Mouse (Mus musculus): ENCODE measurements around the gene Cdkl3. TPM values are rescaled to one million over a fixed set of nuclear protein-coding genes. Genes with fewer than 3 reads are reported as not detected.
A peak's percentile ranks its signal among the peaks of the same experiment; 100 is the strongest.
"Not testable (repeated sequence)": the region's sequence is repeated elsewhere in the genome, so short reads cannot be mapped to it uniquely, and the experiment has no call there.

Gene Cdkl3
- polyA plus RNA-seq, 1 experiment: 15.9 TPM

DNA sequence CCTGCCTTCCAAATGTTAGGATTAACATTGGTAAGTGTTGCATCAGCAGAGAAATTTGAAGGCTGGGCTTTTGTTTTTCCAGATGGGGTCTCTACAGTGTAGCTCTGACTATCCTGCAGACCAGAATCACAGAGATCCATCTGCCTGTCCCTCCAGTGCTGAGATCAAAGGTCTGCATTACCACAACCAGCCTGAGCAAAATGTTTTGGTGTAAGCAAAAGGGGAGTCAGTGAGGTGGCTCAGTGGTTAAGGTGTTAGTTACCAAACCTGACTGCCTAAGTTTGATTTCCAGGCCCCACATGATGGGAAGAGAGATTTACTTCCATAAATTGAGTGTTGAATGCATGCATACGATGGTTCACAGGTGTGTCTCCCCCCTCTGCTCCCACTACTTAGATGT lies 105.4 kb downstream of the Cdkl3 start:
- no peak for DNase-seq (ENCODE audit: extremely low spot score in 1 of 2, low spot score in 1 of 2)

DNA sequence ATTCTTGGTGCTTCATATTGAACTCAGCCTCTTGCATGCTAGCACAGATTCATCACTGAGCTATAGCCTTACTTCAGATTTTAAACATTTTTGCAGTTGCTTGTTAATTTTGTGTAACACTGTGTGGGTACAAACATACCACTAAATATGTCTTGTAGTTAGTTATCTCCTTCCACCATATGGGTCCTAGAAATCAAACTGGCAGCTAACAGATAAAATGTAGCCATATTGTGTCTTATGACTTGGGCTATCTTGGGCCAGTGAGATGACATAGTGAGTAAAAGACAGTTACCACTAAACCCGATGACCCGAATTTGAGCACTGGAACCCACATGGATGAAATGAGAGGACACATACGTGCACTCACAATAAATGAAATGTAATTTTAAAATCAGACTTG lies 111.5 kb downstream of the Cdkl3 start:
- DNase-seq (ENCODE audit: extremely low spot score in 1 of 2, low spot score in 1 of 2): no peak

DNA sequence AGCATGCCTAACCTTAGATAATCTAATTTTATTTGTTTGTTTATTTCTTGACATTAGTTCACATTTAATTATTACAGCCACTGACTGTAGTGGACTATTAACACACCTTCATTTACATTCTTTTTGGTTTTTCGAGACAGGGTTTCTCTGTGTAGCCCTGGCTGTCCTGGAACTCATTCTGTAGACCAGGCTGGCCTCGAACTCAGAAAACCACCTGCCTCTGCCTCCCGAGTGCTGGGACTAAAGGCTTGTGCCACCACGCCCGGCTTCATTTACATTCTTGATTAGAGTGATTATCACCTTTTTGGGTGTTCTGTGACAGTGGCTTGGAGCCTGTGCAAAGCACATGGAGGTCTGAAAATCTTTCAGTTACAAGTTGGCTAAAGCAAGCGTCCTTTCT lies 112.1 kb downstream of the Cdkl3 start:
- not testable (repeated sequence) for DNase-seq (ENCODE audit: extremely low spot score in 1 of 2, low spot score in 1 of 2)

DNA sequence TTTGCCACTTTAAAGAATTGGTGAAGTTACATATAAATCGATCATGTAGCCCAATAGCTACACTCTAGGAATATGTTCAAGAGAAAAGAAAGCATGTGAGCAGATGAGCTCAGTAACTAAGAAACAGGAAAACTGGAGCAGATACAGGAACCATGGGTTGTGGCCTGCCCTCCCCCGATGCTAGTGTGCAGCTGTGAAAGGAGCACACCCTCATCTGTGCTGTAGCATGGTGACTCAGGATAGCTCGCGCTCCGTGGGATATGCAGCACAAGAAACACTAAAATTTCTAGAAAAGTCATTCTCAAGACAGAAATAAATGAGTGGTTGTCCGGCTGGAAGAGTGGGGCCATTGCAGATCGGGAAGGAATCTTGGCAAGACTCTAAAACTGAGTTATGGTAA lies 113.1 kb downstream of the Cdkl3 start:
- peak; percentile 34 to 40 for DNase-seq (ENCODE audit: extremely low spot score in 1 of 2, low spot score in 1 of 2)

DNA sequence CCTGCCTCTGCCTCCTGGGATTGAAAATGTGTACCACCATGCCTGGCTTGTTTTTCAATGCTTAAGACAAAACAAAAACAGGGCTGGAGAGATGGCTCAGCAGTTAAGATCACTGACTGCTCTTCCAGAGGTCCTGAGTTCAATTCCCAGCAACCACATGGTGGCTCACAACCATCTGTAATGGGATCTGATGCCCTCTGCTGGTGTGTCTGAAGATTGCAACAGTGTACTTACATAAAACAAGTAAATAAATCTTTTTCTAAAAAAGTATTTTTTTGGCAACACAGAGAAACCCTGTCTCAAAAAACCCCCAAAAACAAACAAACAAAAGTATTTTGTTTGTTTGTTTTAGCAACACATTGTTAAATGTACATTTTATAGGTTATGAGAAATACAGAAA lies 116.4 kb downstream of the Cdkl3 start:
- DNase-seq (ENCODE audit: extremely low spot score in 1 of 2, low spot score in 1 of 2): not testable (repeated sequence)

DNA sequence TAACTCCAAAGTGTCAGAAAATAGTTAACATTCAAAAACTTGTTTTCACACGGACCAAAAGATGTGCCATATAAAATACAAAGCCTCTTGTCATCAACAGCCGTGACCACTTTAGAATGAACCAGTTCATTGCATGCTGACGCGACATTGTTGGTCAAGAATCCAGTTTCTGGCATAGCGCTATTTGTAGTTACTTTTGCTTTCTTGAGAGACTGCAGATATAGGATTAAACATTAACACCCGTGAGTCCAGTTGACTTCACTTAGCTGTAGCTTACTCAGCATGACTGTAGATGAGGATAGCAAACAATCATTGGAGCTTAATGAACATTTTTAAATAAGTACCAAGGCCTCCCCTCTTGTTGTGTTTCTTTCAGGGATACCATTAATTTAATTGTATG lies 118.0 kb downstream of the Cdkl3 start:
- DNase-seq (ENCODE audit: extremely low spot score in 1 of 2, low spot score in 1 of 2): no peak

DNA sequence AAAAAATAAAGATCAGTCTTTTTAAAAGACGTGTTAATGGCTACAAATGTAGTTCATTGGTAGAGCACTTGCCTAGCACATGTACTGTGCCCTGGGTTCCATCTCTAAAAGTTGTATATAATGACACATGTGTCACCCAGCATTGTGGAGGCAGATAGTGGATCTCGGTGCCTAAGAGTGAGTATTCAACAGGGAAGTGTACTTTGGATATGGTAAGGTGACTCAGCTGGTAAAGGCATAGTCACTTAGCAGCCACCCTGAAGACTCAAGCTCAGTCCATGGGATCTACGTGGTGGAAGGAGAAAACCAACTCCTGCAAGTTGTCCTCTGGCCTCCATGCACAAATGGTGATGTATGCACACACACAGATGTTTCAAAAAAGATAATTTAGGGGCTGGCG lies 120.4 kb downstream of the Cdkl3 start:
- no peak for DNase-seq (ENCODE audit: extremely low spot score in 1 of 2, low spot score in 1 of 2)

DNA sequence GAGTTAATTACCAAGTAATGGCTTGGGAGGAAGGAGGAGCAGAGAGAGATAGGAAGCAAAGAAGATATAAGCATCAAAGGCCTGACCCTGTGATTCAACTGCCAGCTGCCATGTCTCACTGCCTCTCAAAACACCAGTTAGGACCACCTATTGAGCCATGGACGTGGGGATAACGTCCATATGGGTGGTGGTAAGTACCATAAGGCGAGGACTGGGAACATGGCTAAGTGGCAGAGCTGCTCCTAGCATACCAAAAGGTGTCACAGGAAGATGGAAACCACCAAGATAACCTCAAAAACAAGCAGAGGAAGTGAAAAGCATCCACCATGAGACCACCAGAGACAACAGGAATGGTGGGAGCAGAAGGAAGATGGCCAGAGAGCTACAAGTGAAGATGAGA lies 123.1 kb downstream of the Cdkl3 start:
- DNase-seq (ENCODE audit: extremely low spot score in 1 of 2, low spot score in 1 of 2): no peak

DNA sequence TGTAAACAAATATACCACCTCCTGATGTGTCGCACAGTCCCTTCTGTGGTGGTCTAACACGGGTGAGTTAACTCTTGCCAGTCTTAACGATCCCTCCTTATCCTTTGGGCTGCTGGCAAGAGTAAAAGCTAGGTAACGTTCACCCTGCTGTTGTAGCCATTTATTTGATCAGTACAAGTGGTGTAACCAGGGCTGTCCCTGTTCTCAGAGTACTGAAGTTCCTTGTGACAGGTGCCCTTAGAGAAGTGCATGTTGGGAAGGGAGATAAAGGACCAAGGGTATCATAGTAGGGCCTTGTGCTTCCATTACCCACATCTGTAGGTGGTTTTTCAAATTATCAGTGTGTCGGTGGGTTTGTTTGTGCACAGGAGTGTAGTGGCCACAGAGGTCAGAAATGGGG lies 123.7 kb downstream of the Cdkl3 start:
- no peak for DNase-seq (ENCODE audit: extremely low spot score in 1 of 2, low spot score in 1 of 2)

DNA sequence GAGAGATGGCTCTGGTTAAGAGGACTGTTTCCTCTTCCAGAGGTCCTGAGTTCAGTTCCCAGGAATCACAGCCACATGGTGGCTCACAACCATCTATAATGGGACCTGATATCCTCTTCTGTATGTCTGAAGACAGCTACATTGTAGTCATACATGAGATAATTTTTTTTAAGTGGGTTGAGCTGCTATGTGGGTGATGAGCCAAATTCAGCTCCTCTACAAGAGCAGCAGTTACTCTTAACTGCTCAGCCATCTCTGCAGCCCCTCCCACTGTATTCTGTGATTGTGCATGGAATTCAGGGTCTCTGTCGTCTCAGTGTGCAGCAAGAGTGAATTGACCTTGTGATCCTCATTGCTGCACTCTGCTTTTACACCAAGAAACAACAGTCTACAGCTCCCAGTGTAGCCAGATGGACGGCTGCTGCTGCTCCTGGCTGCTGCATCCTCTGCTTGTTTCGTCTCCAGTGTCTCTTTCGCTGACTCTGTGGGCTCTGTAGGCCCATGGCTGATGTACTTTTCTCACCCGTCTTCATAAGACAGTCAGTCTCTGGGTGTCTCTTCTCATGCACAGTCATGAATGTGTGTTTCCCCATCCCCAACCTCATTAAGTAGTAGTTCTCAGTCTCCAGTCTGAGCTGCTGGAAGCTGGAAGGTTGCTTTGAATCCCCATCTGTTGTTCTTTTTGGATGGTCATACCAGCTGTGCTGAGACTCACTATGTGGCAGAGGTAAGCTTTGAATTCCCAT lies 124.5 kb downstream of the Cdkl3 start:
- peak; percentile 14 to 34 for DNase-seq (ENCODE audit: extremely low spot score in 1 of 2, low spot score in 1 of 2)

DNA sequence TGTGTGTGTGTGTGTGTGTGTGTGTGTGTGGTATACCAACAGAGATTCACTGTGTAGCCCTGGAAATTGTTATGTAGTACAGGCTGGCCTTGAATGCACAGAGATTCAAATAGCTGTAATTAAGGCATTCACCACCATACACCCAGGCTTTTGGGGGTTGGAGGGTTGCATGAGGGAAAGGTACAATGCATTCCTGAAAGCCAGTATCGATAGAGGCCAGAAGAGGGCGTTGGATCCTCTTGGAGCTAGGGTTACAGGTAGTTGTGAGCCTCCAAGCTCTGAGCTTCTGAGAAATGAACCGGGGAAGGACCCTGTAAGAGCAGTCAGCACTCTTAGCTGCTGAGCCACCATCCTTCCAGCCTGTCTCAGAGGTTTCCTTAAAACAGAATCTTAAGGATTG lies 125.2 kb downstream of the Cdkl3 start:
- DNase-seq (ENCODE audit: extremely low spot score in 1 of 2, low spot score in 1 of 2): peak in 1 of 2 experiments; percentile 18

DNA sequence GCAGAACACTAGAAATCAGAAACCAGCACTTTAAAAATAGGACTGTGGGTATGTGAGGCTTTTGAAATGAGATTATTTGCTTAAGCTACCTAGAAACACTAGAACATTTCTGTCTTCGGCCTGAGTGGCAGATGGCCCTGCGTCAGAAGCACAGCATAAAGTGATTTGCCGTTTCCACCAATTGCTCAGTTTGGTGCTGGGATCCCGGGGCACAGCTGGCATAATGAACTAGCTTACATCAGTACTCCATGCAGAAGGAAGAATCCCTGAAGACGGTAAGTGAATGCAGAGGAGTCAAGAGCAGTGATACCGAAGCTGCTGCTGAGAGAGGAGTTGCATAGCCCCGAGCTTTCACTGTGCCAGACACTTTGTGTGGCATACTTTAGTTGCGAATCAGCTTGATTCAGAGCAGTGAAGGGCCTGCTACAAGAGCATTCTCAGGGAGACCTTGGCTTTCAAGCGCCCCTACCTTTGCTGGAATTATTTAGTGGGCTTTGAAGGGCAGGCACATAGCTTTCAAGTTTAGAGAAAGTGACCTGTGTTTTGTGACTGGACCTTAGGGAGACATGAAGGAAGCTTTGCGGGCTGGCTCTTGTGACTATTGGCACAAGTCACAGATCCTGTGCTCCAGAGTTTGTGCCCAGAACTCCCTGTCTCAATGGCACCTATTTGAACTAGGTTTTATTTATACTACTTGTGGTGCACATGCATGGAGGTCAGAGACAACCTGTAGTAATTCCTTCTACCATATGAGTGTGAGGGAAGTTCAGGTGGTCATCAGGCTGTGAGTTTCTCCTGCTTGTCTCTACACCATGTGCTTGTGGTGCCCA lies 125.8 kb downstream of the Cdkl3 start:
- peak; percentile 78 to 81 for DNase-seq (ENCODE audit: extremely low spot score in 1 of 2, low spot score in 1 of 2)

DNA sequence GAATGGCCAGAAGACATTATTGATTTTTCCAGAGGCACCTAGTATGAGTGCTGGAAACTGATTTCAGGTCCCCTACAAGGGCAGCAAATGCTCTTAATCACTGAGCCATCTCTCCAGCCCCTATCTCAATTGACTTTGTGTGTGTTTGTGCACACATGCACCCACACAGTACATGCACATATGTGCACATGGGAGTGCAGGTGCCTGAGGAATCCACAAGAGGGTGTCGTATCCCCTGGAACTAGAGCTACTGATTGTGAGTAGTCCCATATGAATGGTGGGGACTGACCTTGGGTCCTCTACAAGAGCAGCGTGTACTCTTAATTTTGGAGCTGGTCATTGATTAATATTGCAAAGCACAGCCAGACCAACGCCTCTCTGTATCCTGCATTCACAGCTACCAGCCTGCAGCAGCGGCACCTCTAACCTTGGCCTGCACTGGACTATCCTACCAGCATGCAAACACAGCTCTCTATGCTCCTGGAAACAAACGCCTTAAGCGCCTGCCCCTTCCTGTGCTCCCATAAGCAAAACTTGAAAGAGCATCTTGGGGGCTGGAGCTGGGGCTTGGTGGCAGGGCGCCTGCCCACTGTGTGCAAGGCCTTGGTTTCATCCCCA lies 126.5 kb downstream of the Cdkl3 start:
- no peak for DNase-seq (ENCODE audit: extremely low spot score in 1 of 2, low spot score in 1 of 2)

Other genes with a start within 250 kb of the Cdkl3 start
- gene Sec24a, start 240.6 kb upstream of the Cdkl3 start, polyA plus RNA-seq (2012; rRNA removed): 9.4 and 10.9 TPM in 2 replicates
- gene Sar1b, start 240.5 kb upstream of the Cdkl3 start, polyA plus RNA-seq (2012; rRNA removed): 102 and 106 TPM in 2 replicates
- gene Jade2, start 146.6 kb upstream of the Cdkl3 start, polyA plus RNA-seq (2012; rRNA removed): 18.3 and 20.0 TPM in 2 replicates
- gene Cdkn2aipnl, start 36.6 kb upstream of the Cdkl3 start, polyA plus RNA-seq (2012; rRNA removed): 30.2 and 33.3 TPM in 2 replicates
- gene Ube2b, start 3.5 kb upstream of the Cdkl3 start, polyA plus RNA-seq (2012; rRNA removed): 234 and 238 TPM in 2 replicates
- 98.9 and 101 TPM in 2 replicates for gene Ppp2ca, start 94.5 kb downstream of the Cdkl3 start, polyA plus RNA-seq (2012; rRNA removed)
- gene Olfr1373, start 141.3 kb downstream of the Cdkl3 start, polyA plus RNA-seq (2012; rRNA removed): not detected in 2 replicates
- not detected in 2 replicates for gene Olfr1371, start 209.8 kb downstream of the Cdkl3 start, polyA plus RNA-seq (2012; rRNA removed)
- 335 and 372 TPM in 2 replicates for gene Skp1a, start 227.8 kb downstream of the Cdkl3 start, polyA plus RNA-seq (2012; rRNA removed)